Mouse (Mus musculus) embryonic facial prominence, embryonic 14.5 days (tissue): Measurements from ENCODE around the gene Itga9. TPM values are rescaled to one million over a fixed set of nuclear protein-coding genes. Genes with fewer than 3 reads are reported as not detected.

Experiments
- ATAC-seq: fragments of 200-750 bp; cut with Nextera tagmentation; 2 replicates; pipeline ENCODE4 v1.8.0; 2017; ENCODE audit warnings: low read depth, moderate number of reproducible peaks, moderate TSS enrichment
- DNase-seq: peaks from one replicate; pipeline ENCODE4 v3.0.0-alpha.2; 2015; ENCODE audit warnings: low spot score
- H3K27ac ChIP-seq: fragments of 300-500 bp; sonication (generic); replicated peaks from 2 replicates; pipeline ENCODE4 v1.5.1; 2014; ENCODE audit warnings: low read depth, mild to moderate bottlenecking, low read length, moderate library complexity
- H3K27me3 ChIP-seq: fragments of 300-500 bp; sonication (generic); replicated peaks from 2 replicates; pipeline ENCODE4 v1.6.1; 2014; ENCODE audit warnings: low read length; ENCODE audit not compliant: control insufficient read depth, insufficient read depth
- H3K36me3 ChIP-seq: fragments of 300-500 bp; sonication (generic); 2 replicates; pipeline ENCODE4 v1.6.1; 2014; ENCODE audit warnings: low read length, mixed read lengths; ENCODE audit not compliant: control insufficient read depth, insufficient read depth
- H3K4me1 ChIP-seq: fragments of 300-500 bp; sonication (generic); 2 replicates; pipeline ENCODE4 v1.6.1; 2014; ENCODE audit warnings: antibody characterized with exemption, low read length; ENCODE audit not compliant: control insufficient read depth, insufficient read depth
- H3K4me2 ChIP-seq: fragments of 300-500 bp; sonication (generic); 2 replicates; pipeline ENCODE4 v1.6.1; 2014; ENCODE audit warnings: low read depth, mild to moderate bottlenecking, low read length, moderate library complexity, mixed read lengths
- H3K4me3 ChIP-seq: fragments of 300-500 bp; sonication (generic); 2 replicates; pipeline ENCODE4 v1.5.1; 2014; ENCODE audit warnings: low read depth, mild to moderate bottlenecking, low read length
- H3K9ac ChIP-seq: fragments of 300-500 bp; sonication (generic); 2 replicates; pipeline ENCODE4 v1.6.1; 2014; ENCODE audit warnings: low read depth, mild to moderate bottlenecking, low read length, moderate library complexity, mixed read lengths
- H3K9me3 ChIP-seq: fragments of 300-500 bp; sonication (generic); 2 replicates; pipeline ENCODE4 v1.6.1; 2016; ENCODE audit warnings: low read length; ENCODE audit not compliant: control insufficient read depth
- WGBS: fragments of 180-500 bp; shearing (Covaris S2); extraction: QIAGEN DNeasy Blood & Tissue Kit; methylation state at CpG from one replicate; pipeline ENCODE4 v1.1.7; 2014; 5-methylcytosine and 5-hydroxymethylcytosine counted together
- polyA plus RNA-seq: library from polyadenylated mRNA; unstranded; fragments of >200 nt; fragmentation: Nextera tagmentation; extraction: Ambion mirVana; gene quantifications from 2 replicates; pipeline ENCODE4 v1.2.1, GENCODE M21; 2014

The Itga9 gene
- 13.7 TPM in 2 replicates for polyA plus RNA-seq

DNA sequence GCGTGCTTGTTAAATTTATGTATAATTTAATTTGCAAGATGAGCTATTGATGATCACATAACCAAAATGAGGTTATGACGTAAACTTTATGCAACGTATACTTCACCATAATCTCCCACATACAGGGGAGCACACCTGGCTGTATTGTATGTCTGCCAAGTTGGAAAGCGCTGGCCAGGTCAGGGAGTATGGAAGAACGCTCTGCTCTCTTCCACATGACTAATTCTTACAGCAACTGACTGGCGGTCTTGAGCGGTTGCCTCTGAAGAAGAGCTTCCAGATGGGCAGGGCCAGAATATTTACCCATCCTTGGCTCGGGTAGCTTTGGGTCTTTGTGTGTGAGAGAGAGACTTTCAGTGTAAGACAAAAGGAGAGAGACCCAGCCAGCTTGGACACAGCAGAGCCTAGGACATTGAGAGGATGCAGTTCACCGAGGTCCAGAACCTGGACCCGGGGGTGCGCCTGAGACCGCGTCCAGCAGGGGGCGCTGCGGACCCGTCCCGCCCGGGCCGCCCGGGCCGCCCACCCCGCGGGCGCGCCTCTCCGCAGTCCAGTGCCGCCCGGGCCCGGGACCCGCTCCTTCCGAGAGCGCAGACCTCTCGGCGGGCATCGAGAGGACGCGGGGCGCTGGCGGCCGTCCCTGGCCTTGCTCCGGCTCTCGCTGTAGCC, at the start of gene Itga9:
TSS of gene Itga9 (plus strand) at position 543 of the 669 bp plus-strand sequence.
- DNase-seq = peak; percentile 72
- 32% methylated on average over 11 of the region's 42 CpGs for WGBS
- H3K4me1 ChIP-seq = peaks cover 15% of the 10 kb centered on the region

DNA sequence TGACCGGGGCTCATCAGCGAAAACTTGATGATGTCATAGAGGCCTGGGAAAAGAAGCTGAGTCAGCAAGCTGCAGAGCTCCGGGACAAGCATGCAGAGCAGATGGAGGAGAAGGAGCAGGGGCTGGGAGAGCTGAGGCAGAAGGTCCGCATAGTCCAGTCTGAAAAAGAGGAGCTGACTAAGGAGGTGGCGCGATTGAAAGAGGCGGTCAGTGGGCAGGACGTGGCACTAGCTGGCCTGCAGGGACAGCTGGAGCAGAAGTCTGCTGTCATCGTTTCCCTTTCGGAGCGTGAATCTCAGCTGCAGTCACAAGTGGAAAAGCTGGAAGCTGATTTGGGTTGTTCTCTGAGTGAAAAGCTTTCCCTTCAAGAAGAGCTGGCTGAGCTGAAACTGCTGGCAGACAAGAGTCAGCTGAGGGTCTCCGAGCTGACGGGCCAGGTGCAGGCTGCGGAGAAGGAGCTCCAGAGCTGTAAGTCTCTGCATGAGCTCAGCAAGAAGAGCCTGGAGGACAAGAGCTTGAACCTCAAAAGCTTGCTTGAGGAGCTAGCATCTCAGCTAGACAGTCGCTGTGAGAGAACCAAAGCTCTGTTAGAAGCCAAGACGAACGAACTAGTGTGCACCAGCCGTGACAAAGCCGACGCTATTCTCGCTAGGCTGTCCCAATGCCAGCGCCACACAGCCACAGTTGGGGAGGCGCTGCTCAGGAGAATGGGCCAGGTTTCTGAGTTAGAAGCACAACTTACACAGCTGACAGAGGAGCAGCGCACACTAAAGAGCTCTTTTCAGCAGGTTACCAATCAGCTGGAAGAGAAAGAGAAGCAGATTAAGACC, 49.3 kb upstream of the Itga9 start:
- DNase-seq (peak; percentile 35), ATAC-seq (peak; percentile 26; the same call in 1 of the 2 replicates)
- no peak overlapping the region for H3K9ac ChIP-seq
- no peaks in the 10 kb centered on the region for H3K9me3 ChIP-seq
- H3K4me1 ChIP-seq = no peaks in the 10 kb centered on the region
- no peaks in the 10 kb centered on the region for H3K27me3 ChIP-seq
- H3K27ac ChIP-seq = no peak overlapping the region
- 83% methylated on average over 24 of the region's 24 CpGs for WGBS
- no peak overlapping the region for H3K4me3 ChIP-seq
- peaks cover 87% of the 10 kb centered on the region for H3K36me3 ChIP-seq
- H3K4me2 ChIP-seq = no peak overlapping the region

More for the DNA sequence above, at the start of gene Itga9:
- Histone ChIP-seq H3K4me2 (peak within 1 kb of the TSS; percentile 88), H3K27ac (peak within 1 kb of the TSS; percentile 57), H3K9ac (peak within 1 kb of the TSS; percentile 92), H3K9me3 (no peaks in the 10 kb centered on the region), H3K36me3 (no peaks in the 10 kb centered on the region), H3K27me3 (no peaks in the 10 kb centered on the region), H3K4me3 (peak within 1 kb of the TSS; percentile 73)
- peak; percentile 90 for ATAC-seq

DNA sequence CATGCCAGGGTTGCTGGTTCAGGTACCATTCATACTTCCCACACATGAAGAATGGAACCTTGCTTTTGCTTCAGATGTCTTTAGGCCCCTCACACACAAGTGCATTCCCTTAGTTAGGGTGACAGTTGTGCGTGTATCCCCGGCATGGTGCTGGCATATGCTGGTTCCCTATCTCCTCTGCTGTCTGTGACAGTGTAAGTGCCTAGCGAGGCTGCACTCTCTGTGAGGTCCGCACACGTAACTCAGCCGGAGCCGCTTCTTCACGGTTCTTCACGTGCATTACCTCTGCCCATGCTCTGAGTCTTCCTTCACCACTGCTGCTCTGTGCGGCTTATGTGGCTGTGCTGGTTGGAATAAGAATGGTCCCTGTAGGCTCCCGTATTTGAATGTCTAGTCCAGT, 43.1 kb upstream of the Itga9 start:
- Histone ChIP-seq H3K9ac (no peak overlapping the region), H3K27ac (no peak overlapping the region), H3K27me3 (no peaks in the 10 kb centered on the region), H3K4me3 (no peak overlapping the region), H3K36me3 (peaks cover 93% of the 10 kb centered on the region), H3K4me1 (no peaks in the 10 kb centered on the region), H3K9me3 (no peaks in the 10 kb centered on the region), H3K4me2 (no peak overlapping the region)
- ATAC-seq = no peak
- 94% methylated on average over 11 of the region's 11 CpGs for WGBS
- DNase-seq = no peak

DNA sequence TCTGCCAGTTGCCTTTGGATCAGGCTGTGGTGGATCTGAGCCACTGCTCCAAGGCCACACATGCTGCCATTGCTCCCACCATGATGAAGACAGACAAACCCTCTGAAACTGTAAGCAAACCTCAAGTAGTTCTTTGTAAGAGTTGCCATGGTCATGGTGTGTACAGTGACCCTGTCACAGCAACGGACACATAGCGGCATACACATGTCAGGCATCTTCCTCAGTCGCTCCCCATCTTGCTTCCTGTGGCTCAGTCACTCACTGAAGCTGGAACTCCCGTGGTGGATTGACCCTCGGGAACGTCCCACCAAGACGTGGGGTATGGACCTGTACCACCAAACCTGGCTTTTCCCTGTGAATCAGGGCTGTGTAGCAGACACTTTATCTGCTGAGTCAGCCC, 42.6 kb upstream of the Itga9 start:
- no peaks in the 10 kb centered on the region for H3K27me3 ChIP-seq
- ATAC-seq (no peak), DNase-seq (no peak)
- peaks cover 90% of the 10 kb centered on the region for H3K36me3 ChIP-seq
- H3K4me2 ChIP-seq = no peak overlapping the region
- no peaks in the 10 kb centered on the region for H3K4me1 ChIP-seq
- no peak overlapping the region for H3K27ac ChIP-seq
- no peaks in the 10 kb centered on the region for H3K9me3 ChIP-seq
- 95% methylated on average over 7 of the region's 7 CpGs for WGBS
- H3K4me3 ChIP-seq = no peak overlapping the region
- H3K9ac ChIP-seq = no peak overlapping the region

DNA sequence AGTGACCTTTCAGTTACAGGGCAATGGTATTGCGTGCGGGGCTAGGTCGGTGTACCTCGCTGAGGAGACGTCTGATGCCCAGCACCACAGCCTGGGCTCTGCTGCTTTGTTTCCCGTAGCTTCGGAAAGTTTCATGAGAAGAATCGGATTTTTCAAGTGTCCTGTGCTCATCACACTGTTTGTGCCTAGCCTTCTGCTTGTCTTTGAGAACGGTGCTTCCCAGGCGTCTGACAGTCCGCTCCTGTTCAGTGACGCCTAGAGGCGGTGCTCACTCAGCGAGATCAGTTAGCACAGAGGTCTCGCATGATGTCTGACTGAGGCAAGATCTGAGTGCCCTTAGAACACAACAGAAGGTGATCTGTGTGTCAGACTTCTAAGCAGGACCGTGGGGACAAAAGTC, 41.8 kb upstream of the Itga9 start:
- no peak overlapping the region for H3K4me2 ChIP-seq
- no peak for ATAC-seq

DNA sequence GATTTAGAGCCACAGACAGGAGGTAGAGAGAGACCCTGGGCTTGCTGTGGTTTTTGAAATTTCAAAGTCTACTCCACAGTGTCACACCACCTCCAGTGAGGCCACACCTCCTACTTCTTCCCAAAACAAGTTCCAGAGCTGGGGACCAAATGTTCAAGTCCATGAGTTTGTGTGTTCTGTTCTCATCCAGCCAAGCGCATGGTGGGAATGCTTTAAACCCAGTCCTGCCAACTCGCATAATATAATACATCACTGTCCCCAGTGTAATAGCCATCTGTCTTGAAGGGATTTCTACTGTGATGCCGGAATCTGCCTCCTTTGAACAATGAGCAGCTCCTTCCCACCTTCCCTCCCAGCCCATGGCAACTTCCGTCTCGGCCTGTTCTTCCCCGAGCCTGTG, 37.2 kb upstream of the Itga9 start:
- ATAC-seq = no peak
- DNase-seq = no peak
- H3K27me3 ChIP-seq = no peaks in the 10 kb centered on the region
- H3K9ac ChIP-seq = no peak overlapping the region
- H3K4me1 ChIP-seq = no peaks in the 10 kb centered on the region
- 85% methylated on average over 6 of the region's 6 CpGs for WGBS
- no peaks in the 10 kb centered on the region for H3K9me3 ChIP-seq
- no peak overlapping the region for H3K4me2 ChIP-seq
- H3K36me3 ChIP-seq = peaks cover 93% of the 10 kb centered on the region
- no peak overlapping the region for H3K4me3 ChIP-seq
- no peak overlapping the region for H3K27ac ChIP-seq

More for the DNA sequence above, 41.8 kb upstream of the Itga9 start:
- Histone ChIP-seq H3K36me3 (peaks cover 90% of the 10 kb centered on the region), H3K4me3 (no peak overlapping the region), H3K27ac (no peak overlapping the region), H3K9ac (no peak overlapping the region), H3K27me3 (no peaks in the 10 kb centered on the region), H3K9me3 (no peaks in the 10 kb centered on the region), H3K4me1 (no peaks in the 10 kb centered on the region)
- WGBS = 87% methylated on average over 16 of the region's 16 CpGs
- no peak for DNase-seq

DNA sequence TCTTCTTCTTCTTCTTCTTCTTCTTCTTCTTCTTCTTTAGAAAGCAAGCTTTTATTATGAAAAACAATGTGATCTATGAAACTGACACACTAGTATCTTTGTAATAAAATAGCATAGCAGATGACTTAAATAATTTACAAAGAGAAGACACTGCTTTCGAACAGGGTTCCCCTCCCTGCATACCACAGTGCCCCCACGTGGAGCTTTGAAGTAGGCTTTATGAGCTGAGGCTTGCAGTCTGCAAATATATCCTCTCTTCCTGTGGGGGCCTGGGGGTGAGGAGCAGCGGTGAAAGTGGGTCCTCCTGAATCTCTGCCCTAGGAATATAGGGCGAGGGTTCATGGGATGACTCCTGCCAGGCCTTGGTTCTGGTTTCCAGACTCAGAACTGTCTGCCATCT, 35.6 kb upstream of the Itga9 start:
- DNase-seq (no peak), ATAC-seq (no peak)
- 70% methylated on average over 4 of the region's 4 CpGs for WGBS

DNA sequence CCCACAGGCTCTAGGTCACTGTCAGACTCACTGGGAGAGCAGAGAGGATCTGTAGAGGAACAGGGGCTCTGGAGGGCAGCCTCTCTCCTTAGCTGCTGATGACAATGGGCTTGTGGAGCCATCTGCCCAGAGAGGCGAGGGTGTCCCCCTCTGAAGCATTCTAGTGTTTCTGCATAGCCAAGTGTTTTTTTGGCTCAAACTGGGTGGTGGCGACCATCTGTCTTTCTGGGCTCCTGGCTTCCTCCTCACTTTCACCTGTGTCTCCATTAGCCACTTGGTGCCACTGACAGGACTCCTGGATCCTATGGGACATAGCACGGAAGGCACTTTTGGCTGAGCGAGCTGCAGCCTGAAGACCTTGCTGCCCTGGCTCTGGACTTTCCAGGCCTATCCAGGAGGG, 34.8 kb upstream of the Itga9 start:
- Histone ChIP-seq H3K9ac (no peak overlapping the region), H3K36me3 (peaks cover 91% of the 10 kb centered on the region), H3K27ac (no peak overlapping the region), H3K4me1 (no peaks in the 10 kb centered on the region), H3K9me3 (no peaks in the 10 kb centered on the region), H3K27me3 (no peaks in the 10 kb centered on the region), H3K4me3 (no peak overlapping the region), H3K4me2 (no peak overlapping the region)
- DNase-seq = no peak
- ATAC-seq = no peak
- WGBS = 84% methylated on average over 4 of the region's 4 CpGs

More for the DNA sequence above, 35.6 kb upstream of the Itga9 start:
- Histone ChIP-seq H3K36me3 (peaks cover 91% of the 10 kb centered on the region), H3K4me1 (no peaks in the 10 kb centered on the region), H3K27ac (no peak overlapping the region), H3K9ac (no peak overlapping the region), H3K9me3 (no peaks in the 10 kb centered on the region), H3K4me3 (no peak overlapping the region), H3K4me2 (no peak overlapping the region), H3K27me3 (no peaks in the 10 kb centered on the region)
